Mouse (Mus musculus): ENCODE measurements around the gene Olfr1000.
"Not testable (repeated sequence)": the region's sequence is repeated elsewhere in the genome, so short reads cannot be mapped to it uniquely, and the experiment has no call there.

The Olfr1000 gene

DNA sequence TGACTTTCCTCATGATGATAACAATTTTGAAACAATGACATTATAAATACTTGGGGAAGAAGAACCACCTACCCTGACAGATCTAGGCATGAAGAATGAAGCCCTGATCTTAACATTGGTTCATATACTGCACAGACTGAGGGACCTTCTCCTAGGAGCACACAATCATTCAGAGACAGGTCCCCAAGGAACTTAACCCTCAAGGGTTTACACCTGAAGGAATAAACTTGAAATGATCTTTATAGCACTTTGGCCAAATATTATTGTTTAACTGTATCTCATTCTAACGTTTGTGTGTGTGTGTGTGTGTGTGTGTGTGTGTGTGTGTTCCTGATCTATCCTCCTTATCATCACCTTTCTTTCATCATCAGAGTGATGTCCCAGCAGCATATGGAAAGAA is at the start of gene Olfr1000:
Gene Olfr1000, minus strand, starts transcription at position 101 of the 400 bp plus-strand sequence.
- DNase-seq (ENCODE audit: low read depth, low spot score) = no peak

DNA sequence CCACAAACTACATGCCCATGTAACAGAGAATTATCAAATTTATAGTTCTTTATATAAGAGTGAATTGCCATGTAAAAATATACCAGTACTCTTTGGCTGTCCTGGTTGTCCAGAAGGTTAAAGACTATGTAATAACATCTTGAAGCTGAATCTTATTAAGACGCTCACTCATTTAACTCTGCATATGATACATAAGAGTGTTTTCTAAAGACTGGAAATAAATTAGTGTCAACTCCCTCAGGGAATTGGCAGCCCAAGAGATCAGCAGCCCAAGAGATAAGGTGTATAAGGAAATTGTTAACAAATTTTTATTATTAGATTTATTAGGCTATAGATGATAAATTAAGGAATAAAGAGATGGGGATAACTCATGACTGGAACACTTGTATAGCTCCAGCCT is 38.9 kb upstream of the Olfr1000 start, which contains the start of gene Olfr1002:
Gene Olfr1002, minus strand, starts transcription at position 101 of the 400 bp plus-strand sequence.
- DNase-seq (ENCODE audit: low read depth, low spot score) = no peak

DNA sequence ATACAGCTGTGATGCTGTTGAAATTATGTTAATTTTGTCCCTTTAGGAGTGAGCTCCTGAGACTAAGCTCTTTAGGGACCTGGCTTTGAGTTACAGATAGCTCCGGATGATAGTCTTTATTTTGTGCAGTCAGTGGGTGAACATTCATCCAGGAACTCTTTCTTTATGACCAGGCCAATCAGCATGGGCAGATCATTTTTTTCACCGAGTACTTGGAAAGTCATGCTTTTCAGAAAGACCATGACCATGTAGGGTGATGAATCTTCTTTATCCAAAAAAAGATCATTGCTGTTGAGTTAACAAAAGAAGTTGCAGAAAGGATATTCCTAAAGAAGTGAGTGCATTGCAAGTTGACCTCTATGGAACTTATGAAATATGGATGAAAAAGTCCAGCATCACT is 23.1 kb downstream of the Olfr1000 start, which contains the start of gene Olfr998:
Gene Olfr998, plus strand, starts transcription at position 301 of the 400 bp plus-strand sequence.
- not testable (repeated sequence) for DNase-seq (ENCODE audit: low read depth, low spot score)

DNA sequence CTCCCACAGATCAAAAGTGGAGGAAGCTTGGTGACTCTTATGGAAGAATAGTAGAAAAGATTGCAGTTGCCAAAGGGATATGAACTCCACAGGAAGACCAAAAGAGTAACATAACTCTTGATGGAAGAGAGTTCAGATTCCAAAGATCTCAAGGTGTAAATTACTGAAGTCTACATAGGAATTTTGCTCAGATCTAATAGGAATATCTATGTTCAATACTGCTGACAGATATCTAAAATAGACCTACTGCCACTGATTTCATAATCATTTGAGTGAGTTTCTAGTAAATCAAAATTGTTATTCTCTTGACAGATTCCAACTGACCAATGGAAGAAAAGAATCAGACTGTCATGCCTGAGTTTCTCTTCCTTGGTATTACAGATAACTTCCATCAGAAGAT is 32.8 kb downstream of the Olfr1000 start, which contains the start of gene Olfr996:
Gene Olfr996, plus strand, starts transcription at position 301 of the 400 bp plus-strand sequence.
- DNase-seq (ENCODE audit: low read depth, low spot score) = no peak

DNA sequence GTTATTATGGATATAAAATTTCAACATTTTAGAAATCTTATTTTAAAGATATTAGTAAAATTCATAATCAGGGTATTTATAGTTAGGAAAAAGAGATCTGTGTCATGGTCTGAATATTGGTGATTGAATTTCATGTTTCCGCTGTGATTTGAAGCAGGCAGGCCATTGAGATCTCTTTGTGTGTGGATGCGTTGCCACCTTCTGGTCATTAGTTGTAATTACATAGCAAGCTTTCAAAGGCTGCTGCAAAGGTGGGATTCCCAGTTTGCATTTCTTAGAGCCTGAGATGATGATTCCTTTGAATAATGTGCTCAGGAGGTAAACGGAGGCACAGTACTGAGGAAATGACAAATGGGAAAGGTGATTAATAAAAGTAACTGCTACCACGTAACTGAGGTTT is 50.5 kb downstream of the Olfr1000 start:
- peak; percentile 55 for DNase-seq (ENCODE audit: low read depth, low spot score)

DNA sequence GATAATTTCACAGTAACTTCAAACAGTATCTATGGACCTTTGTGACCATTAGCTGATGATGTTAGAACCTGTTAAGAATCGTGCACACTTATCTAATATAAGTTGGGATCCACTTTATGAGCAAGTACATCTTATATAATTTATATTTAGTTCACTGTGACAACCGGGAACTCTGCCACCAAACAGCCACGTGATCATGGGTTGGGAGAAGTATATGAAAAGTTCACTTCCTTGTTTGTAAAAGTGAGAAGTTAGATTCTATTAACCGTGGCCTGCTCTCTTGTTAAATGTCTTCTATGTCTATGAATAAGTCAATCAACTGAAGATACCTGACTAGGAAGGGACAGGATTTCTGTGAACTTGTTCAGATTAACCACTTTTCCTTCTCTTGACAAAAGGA is 51.5 kb downstream of the Olfr1000 start:
- no peak for DNase-seq (ENCODE audit: low read depth, low spot score)
